Mouse (Mus musculus): ENCODE results near the gene Cldn7. TPM values are rescaled to one million over a fixed set of nuclear protein-coding genes. Genes with fewer than 3 reads are reported as not detected.
A peak's percentile ranks its signal among the peaks of the same experiment; 100 is the strongest.
"Not testable (repeated sequence)": the region's sequence is repeated elsewhere in the genome, so short reads cannot be mapped to it uniquely, and the experiment has no call there.

The Cldn7 gene
- polyA plus RNA-seq, 1 experiment from 2014 or later, result 13.1 TPM

- Histone ChIP-seq H3K9ac (peak within 1 kb of the TSS; percentile 91), H3K27ac (peak within 1 kb of the TSS; percentile 99), H3K27me3 (no peaks in the 10 kb centered on the region), H3K36me3 (peaks cover 27% of the 10 kb centered on the region), H3K4me2 (peak within 1 kb of the TSS; percentile 84), H3K4me3 (peak within 1 kb of the TSS; percentile 94), H3K9me3 (no peaks in the 10 kb centered on the region), H3K4me1 (peaks cover 21% of the 10 kb centered on the region)
- ATAC-seq (ENCODE audit: insufficient number of reproducible peaks, low FRiP score, low TSS enrichment, low read depth), result peak; percentile 98
- WGBS, result under 1% methylated on average over 78 of the region's 78 CpGs
These were observed 43.2 kb upstream of the Cldn7 start, which contains the start of gene Eif5a for GRCm38 (mm10) chr11:69921114-69922011. TSS of gene Eif5a (minus strand) at chr11:69921958.

DNA sequence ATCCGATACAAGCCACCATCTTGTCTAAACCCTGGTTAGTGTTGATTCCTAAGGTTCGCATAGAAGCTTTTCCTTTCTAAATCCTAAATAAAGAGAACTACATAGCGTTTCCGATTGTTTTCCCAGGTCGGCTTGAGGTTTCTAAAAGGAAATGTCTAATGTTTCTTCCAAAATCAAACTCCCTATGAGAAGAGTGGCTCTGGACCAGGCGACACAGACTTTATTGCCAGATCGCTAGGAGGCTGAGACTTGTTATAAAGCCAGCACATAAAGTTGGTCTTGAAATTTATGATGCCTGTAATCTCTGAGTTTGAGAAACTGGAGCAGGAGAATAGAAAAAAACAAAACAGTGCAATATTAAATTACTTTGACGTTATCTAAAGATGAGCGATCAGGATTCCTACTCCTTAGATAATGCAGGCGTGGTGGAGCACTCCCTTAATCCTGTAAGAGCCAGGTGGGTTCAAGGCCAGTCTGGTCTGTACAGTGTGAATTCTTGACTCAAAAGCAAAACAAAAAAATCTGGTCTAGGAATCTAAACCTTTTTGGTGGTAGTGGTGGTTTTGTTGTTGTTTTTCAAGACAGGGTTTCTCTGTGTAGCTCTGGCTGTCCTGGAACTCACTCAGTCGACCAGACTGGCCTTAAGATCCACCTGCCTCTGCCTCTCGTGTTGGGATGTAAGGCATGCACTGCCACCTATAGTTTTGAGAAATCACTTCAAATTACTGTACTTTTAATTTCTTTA lies 42.4 kb upstream of the Cldn7 start:
- Histone ChIP-seq H3K36me3 (peaks cover 19% of the 10 kb centered on the region), H3K4me1 (peaks cover 20% of the 10 kb centered on the region), H3K9ac (peak overlapping the region; percentile 52), H3K27me3 (no peaks in the 10 kb centered on the region), H3K4me2 (peak overlapping the region; percentile 60), H3K9me3 (no peaks in the 10 kb centered on the region), H3K4me3 (peak overlapping the region; percentile 94), H3K27ac (peak overlapping the region; percentile 99)
- peak; percentile 4; the same call in 1 of the 2 replicates for ATAC-seq (ENCODE audit: insufficient number of reproducible peaks, low FRiP score, low TSS enrichment, low read depth)
- WGBS, result 3% methylated on average over 12 of the region's 12 CpGs

DNA sequence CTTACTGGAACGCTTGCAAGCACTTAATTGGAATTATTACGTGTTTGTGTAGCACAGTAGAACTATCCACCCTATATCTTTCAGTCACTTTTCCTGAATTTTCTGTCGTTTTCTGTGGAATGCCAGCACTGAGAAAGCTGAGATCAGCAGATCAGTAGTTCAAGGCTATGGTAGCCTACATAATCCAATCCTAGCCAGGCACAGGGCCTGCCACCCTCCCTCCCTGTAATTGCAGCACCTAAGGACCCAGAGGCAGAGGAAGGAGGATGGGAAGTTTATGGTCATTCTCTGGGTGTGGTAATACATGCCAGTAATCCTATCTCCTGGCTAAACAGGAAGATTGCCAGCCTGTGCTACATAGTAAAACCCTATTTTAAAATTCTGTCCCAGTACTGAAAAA lies 41.8 kb upstream of the Cldn7 start:
- H3K27ac ChIP-seq, result peak overlapping the region; percentile 99
- H3K9me3 ChIP-seq, result no peaks in the 10 kb centered on the region
- no peak overlapping the region for H3K4me3 ChIP-seq
- no peaks in the 10 kb centered on the region for H3K27me3 ChIP-seq
- 0 out of 2 replicates have a peak overlapping the region, but pooled peaks have one; percentile 17 for H3K9ac ChIP-seq
- H3K36me3 ChIP-seq, result peaks cover 13% of the 10 kb centered on the region
- no peak overlapping the region; the same call in 1 of the 2 replicates for H3K4me2 ChIP-seq
- ATAC-seq (ENCODE audit: insufficient number of reproducible peaks, low FRiP score, low TSS enrichment, low read depth), result no peak
- H3K4me1 ChIP-seq, result peaks cover 20% of the 10 kb centered on the region
- 59% methylated on average over 3 of the region's 3 CpGs for WGBS

GRCm38 (mm10) chr11:69927501-69927900 lies 37.1 kb upstream of the Cldn7 start:
- Histone ChIP-seq H3K27me3 (no peaks in the 10 kb centered on the region), H3K4me3 (no peak overlapping the region), H3K4me2 (no peak overlapping the region), H3K9ac (no peak overlapping the region), H3K36me3 (no peaks in the 10 kb centered on the region), H3K4me1 (peaks cover 3% of the 10 kb centered on the region), H3K9me3 (no peaks in the 10 kb centered on the region), H3K27ac (no peak overlapping the region)
- whole genome bisulfite sequencing, result 93% methylated on average over 2 of the region's 2 CpGs
- no peak for ATAC-seq (ENCODE audit: insufficient number of reproducible peaks, low FRiP score, low TSS enrichment, low read depth)

GRCm38 (mm10) chr11:69929712-69930111 lies 34.9 kb upstream of the Cldn7 start:
- H3K9ac ChIP-seq, result no peak overlapping the region
- no peaks in the 10 kb centered on the region; the same call in 1 of the 2 replicates for H3K27me3 ChIP-seq
- H3K4me1 ChIP-seq, result peaks cover 8% of the 10 kb centered on the region; the same call in 1 of the 2 replicates
- no peak overlapping the region for H3K4me3 ChIP-seq
- 82% methylated on average over 4 of the region's 4 CpGs for WGBS
- H3K4me2 ChIP-seq, result no peak overlapping the region
- no peaks in the 10 kb centered on the region for H3K9me3 ChIP-seq
- H3K36me3 ChIP-seq, result no peaks in the 10 kb centered on the region
- no peak overlapping the region for H3K27ac ChIP-seq
- ATAC-seq (ENCODE audit: insufficient number of reproducible peaks, low FRiP score, low TSS enrichment, low read depth), result no peak

DNA sequence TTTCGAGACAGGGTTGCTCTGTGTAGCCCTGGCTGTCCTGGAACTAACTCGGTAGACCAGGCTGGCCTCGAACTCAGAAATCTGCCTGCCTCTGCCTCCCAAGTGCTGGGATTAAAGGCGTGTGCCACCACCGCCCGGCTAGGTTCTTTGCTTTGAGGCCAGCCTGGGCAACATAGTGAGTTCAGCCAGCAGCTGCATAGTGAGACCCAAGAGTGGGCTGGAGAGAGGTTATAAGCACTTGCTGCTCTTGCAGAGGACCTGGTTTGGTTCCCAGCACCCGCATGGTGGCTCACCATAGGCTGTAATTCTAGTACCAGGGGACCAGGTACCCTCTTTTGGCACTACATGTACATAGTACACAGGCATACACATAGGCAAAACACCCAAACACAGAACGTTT lies 34.4 kb upstream of the Cldn7 start:
- not testable (repeated sequence) for H3K9ac ChIP-seq; H3K36me3 ChIP-seq; ATAC-seq (ENCODE audit: insufficient number of reproducible peaks, low FRiP score, low TSS enrichment, low read depth); H3K27ac ChIP-seq; H3K9me3 ChIP-seq; H3K27me3 ChIP-seq; H3K4me2 ChIP-seq; H3K4me3 ChIP-seq
- peaks cover 11% of the 10 kb centered on the region for H3K4me1 ChIP-seq
- 84% methylated on average over 8 of the region's 8 CpGs for WGBS

- Histone ChIP-seq H3K4me2 (no peak overlapping the region), H3K27me3 (peaks cover 5% of the 10 kb centered on the region; the same call in 1 of the 2 replicates), H3K9ac (no peak overlapping the region), H3K27ac (no peak overlapping the region), H3K4me3 (no peak overlapping the region), H3K36me3 (no peaks in the 10 kb centered on the region), H3K9me3 (no peaks in the 10 kb centered on the region), H3K4me1 (peaks cover 17% of the 10 kb centered on the region)
- no peak for ATAC-seq (ENCODE audit: insufficient number of reproducible peaks, low FRiP score, low TSS enrichment, low read depth)
- WGBS, result 62% methylated on average over 3 of the region's 3 CpGs
These were observed 33.5 kb upstream of the Cldn7 start for GRCm38 (mm10) chr11:69930967-69931537.

DNA sequence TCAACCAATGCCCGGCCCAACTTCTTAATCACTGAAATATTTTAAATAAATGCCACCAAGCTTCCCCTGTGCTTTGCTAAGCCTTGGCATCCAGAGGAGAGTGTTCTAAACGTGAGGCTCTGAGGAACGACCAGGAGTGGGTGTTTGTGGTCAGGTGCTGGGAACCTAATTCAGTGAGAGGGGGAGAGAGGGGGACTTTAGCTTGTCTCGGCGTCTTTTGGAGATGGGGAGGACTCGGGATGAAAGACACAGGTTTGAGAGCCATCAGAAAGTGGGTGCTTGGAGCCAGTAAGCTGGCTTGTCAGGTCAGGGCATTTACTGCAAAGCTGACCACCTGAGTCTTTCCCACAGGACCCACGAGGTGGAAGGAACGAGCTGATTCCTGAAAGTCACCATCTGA lies 32.8 kb upstream of the Cldn7 start:
- Histone ChIP-seq H3K4me2 (no peak overlapping the region), H3K4me3 (no peak overlapping the region), H3K36me3 (no peaks in the 10 kb centered on the region), H3K9me3 (no peaks in the 10 kb centered on the region), H3K27ac (no peak overlapping the region), H3K27me3 (peaks cover 7% of the 10 kb centered on the region; the same call in 1 of the 2 replicates), H3K9ac (no peak overlapping the region), H3K4me1 (peaks cover 24% of the 10 kb centered on the region)
- no peak for ATAC-seq (ENCODE audit: insufficient number of reproducible peaks, low FRiP score, low TSS enrichment, low read depth)
- 65% methylated on average over 8 of the region's 8 CpGs for WGBS

DNA sequence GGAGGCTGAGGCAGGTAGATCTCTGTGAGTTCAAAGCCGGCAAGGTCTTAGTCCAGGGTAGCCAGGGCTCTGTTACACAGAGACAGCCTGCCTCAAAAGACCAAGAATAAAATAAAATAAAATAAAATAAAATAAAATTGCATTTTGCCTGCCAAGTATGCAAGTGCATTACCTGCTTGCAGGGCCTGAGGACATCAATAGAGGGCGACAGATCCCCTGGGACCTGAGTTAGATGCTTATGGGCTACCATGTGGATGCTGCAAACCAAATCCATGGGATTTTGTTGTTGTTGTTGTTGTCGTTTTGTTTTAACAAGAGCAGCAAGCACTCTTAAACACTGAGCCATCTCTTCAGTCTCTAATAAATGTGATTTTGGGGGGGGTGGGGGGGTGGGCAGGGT lies 32.3 kb upstream of the Cldn7 start:
- Histone ChIP-seq H3K36me3 (no peaks in the 10 kb centered on the region), H3K9ac (no peak overlapping the region), H3K9me3 (no peaks in the 10 kb centered on the region), H3K27ac (no peak overlapping the region), H3K4me3 (no peak overlapping the region), H3K4me2 (no peak overlapping the region), H3K27me3 (peaks cover 7% of the 10 kb centered on the region; the same call in 1 of the 2 replicates), H3K4me1 (peaks cover 29% of the 10 kb centered on the region)
- 37% methylated on average over 3 of the region's 3 CpGs for WGBS
- no peak for ATAC-seq (ENCODE audit: insufficient number of reproducible peaks, low FRiP score, low TSS enrichment, low read depth)

DNA sequence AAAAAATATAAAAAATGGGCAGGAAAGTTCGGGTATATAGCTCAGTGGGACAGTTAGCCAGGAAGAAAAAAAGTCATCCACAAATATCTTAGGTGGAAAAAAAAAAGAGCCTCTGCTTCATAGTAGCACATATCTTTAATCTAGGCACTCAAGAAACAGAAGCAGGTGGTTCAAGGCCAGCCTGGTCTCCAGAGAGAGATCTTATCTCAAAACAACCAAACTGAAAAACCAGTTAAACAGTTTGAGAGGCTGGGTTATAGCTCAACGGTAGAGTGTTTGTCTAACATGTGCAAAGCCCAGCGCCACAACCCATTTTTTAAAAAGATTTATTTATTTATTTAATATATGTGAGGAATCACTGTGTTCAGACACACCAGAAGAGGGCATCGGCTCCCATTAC lies 31.5 kb upstream of the Cldn7 start:
- Histone ChIP-seq H3K4me1 (peaks cover 37% of the 10 kb centered on the region), H3K9me3 (no peaks in the 10 kb centered on the region), H3K9ac (no peak overlapping the region), H3K36me3 (no peaks in the 10 kb centered on the region), H3K27me3 (peaks cover 7% of the 10 kb centered on the region; the same call in 1 of the 2 replicates), H3K4me3 (no peak overlapping the region), H3K27ac (no peak overlapping the region), H3K4me2 (no peak overlapping the region)
- no peak for ATAC-seq (ENCODE audit: insufficient number of reproducible peaks, low FRiP score, low TSS enrichment, low read depth)
- WGBS, result 70% methylated on average over 4 of the region's 4 CpGs

DNA sequence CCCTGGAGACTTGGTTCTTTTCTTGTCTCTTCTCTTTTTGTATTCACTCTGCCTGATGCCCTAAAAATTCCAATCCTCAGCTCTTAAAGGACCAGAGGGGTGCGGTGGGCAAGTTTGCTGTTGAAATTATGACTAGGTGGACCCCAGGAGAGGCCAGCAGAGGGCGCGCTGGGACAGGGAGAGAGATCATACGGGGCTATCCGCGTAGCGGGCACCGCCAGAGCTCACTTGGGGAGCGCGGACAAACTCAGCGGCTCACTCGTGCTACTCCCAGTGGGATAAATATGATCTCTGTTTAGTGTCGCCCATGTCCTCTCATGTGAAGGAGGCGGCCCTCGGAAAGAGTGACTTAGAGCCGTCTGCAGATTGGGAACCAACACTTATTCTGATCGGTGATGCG lies 30.4 kb upstream of the Cldn7 start:
- no peak for ATAC-seq (ENCODE audit: insufficient number of reproducible peaks, low FRiP score, low TSS enrichment, low read depth)
- H3K9me3 ChIP-seq, result no peaks in the 10 kb centered on the region
- H3K27ac ChIP-seq, result no peak overlapping the region
- H3K4me2 ChIP-seq, result peak overlapping the region; percentile 45
- H3K27me3 ChIP-seq, result peaks cover 10% of the 10 kb centered on the region; the same call in 1 of the 2 replicates
- H3K36me3 ChIP-seq, result no peaks in the 10 kb centered on the region
- H3K4me3 ChIP-seq, result peak overlapping the region; percentile 54; the same call in 1 of the 2 replicates
- H3K9ac ChIP-seq, result no peak overlapping the region
- WGBS, result under 1% methylated on average over 18 of the region's 18 CpGs
- H3K4me1 ChIP-seq, result peaks cover 46% of the 10 kb centered on the region

Data from limb, embryonic 15.5 days (tissue).